Mouse (Mus musculus) cerebellum, adult 2 months (tissue): ENCODE measurements around the gene Smarcd2.

ENCODE experiments used
- CTCF ChIP-seq: fragments of 200-500 bp; IDR thresholded peaks from 2 replicates; pipeline ENCODE4 v1.5.1; 2011; ENCODE audit warnings: low read depth, mild to moderate bottlenecking, control low read depth, low read length, moderate library complexity, borderline replicate concordance; ENCODE audit not compliant: insufficient read depth
- POLR2A ChIP-seq: fragments of 200-500 bp; IDR thresholded peaks from 2 replicates; pipeline ENCODE4 v1.6.1; 2011; ENCODE audit warnings: low read length, control low read depth, borderline replicate concordance; ENCODE audit not compliant: insufficient read depth

DNA sequence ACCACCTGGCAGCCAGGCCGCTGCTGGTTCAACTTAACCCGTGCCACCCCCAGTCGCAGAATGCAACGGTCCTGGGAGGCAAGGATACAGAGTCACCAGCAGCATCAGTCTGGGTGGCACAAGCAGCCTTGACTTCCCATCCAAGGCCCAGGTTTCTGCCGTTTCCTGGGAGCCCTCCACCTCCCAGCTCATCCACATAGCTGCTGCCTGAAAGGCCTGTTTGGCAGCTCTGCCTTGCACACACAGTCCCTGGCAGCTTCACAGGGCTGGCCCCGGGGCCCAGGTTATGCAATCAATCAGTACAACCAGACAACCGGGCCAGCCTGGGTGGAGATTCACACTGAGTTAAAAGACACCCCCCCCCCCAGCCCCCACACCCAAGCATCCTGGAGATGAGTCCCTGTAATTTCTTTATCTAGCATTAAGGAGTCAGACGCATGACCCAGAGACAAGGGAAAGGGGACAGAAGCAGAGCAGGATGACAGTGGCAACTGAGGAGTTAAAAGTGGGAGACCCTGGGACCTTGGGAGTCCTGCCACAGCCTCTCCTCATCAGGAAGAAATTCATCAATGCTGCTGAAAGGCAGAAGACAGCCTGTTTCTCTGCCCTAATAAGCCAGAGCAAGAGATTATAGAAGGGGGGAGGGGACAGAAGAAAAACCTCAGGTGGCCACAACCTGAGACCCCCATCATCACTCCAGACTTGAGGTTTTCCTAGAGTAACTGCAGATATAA is 4.3 kb downstream of the Smarcd2 start:
- TF ChIP-seq CTCF (no peak), POLR2A (0 out of 2 replicates have a peak, but pooled peaks have one; percentile 39)
